Mouse (Mus musculus) heart, embryonic 16.5 days (tissue): ENCODE results near the gene Zfp704. TPM values are rescaled to one million over a fixed set of nuclear protein-coding genes. Genes with fewer than 3 reads are reported as not detected.

ENCODE experiments used
- ATAC-seq: fragments of 200-750 bp; cut with Nextera tagmentation; replicated peaks from 2 replicates; pipeline ENCODE4 v1.8.0; 2017; ENCODE audit warnings: moderate number of reproducible peaks; ENCODE audit not compliant: insufficient read depth, low FRiP score; ENCODE audit errors: extremely low read depth
- H3K27ac ChIP-seq: fragments of 300-500 bp; sonication (generic); 2 replicates; pipeline ENCODE4 v1.5.1; 2014; ENCODE audit warnings: mild to moderate bottlenecking, low read length, control low read depth, moderate library complexity
- H3K27me3 ChIP-seq: fragments of 300-500 bp; sonication (generic); 2 replicates; pipeline ENCODE4 v1.6.1; 2014; ENCODE audit warnings: low read length, mixed read lengths; ENCODE audit not compliant: control insufficient read depth, insufficient read depth
- H3K36me3 ChIP-seq: fragments of 300-500 bp; sonication (generic); 2 replicates; pipeline ENCODE4 v1.6.1; 2014; ENCODE audit not compliant: control insufficient read depth, insufficient read depth
- H3K4me1 ChIP-seq: fragments of 300-500 bp; sonication (generic); 2 replicates; pipeline ENCODE4 v1.6.1; 2014; ENCODE audit warnings: low read length, mixed read lengths; ENCODE audit not compliant: control insufficient read depth, insufficient read depth
- H3K4me2 ChIP-seq: fragments of 300-500 bp; sonication (generic); 2 replicates; pipeline ENCODE4 v1.6.1; 2014; ENCODE audit warnings: low read depth, mild to moderate bottlenecking, control low read depth, low read length
- H3K4me3 ChIP-seq: fragments of 300-500 bp; sonication (generic); 2 replicates; pipeline ENCODE4 v1.5.1; 2014; ENCODE audit warnings: mild to moderate bottlenecking, control low read depth, low read length
- H3K9ac ChIP-seq: fragments of 300-500 bp; sonication (generic); 2 replicates; pipeline ENCODE4 v1.6.1; 2014; ENCODE audit warnings: low read length, control low read depth
- H3K9me3 ChIP-seq: fragments of 300-500 bp; sonication (generic); replicated peaks from 2 replicates; pipeline ENCODE4 v1.6.1; 2016; ENCODE audit warnings: low read length; ENCODE audit not compliant: control insufficient read depth
- WGBS: fragments of 180-500 bp; shearing (Covaris S2); extraction: QIAGEN DNeasy Blood & Tissue Kit; methylation state at CpG from one replicate; pipeline ENCODE4 v1.1.7; 2014; 5-methylcytosine and 5-hydroxymethylcytosine counted together
- polyA plus RNA-seq: library from polyadenylated mRNA; unstranded; fragments of >200 nt; fragmentation: Nextera tagmentation; extraction: Ambion mirVana; gene quantifications from 2 replicates; pipeline ENCODE4 v1.2.1, GENCODE M21; 2015

Gene Zfp704
- polyA plus RNA-seq, 1 experiment from 2014 or later: 6.0 TPM

DNA sequence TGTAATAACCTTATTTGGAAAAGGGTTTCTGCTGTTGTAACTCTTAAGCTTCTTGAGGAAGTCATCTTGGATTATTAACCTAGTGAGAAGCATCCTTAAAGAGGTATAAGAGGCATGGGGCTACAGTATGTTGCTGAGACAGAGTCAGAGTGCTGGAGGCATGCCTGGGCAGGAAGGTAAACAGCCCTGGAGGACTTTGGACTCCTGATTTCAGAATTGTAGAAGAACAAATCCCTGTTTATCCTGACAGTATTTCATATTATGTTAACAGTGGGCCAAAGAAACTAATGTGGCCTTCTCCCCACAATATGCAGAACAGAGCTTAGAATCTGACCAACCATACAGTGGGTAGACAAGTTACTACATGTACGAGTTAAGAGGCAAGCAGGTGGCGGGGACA, 71.4 kb downstream of the Zfp704 start:
- H3K36me3 ChIP-seq: 0 out of 2 replicates have a peak, but pooled peaks cover 2% of the 10 kb centered on the region
- H3K4me1 ChIP-seq: no peaks in the 10 kb centered on the region
- no peak overlapping the region for H3K9ac ChIP-seq
- H3K4me2 ChIP-seq: no peak overlapping the region
- no peak for ATAC-seq
- H3K9me3 ChIP-seq: peaks cover 4% of the 10 kb centered on the region; the same call in 1 of the 2 replicates
- H3K4me3 ChIP-seq: no peak overlapping the region
- 95% methylated on average over 2 of the region's 2 CpGs for WGBS
- H3K27ac ChIP-seq: no peak overlapping the region
- H3K27me3 ChIP-seq: no peaks in the 10 kb centered on the region

- Histone ChIP-seq H3K36me3 (0 out of 2 replicates have a peak, but pooled peaks cover 2% of the 10 kb centered on the region), H3K4me1 (no peaks in the 10 kb centered on the region), H3K27ac (no peak overlapping the region), H3K9me3 (peaks cover 4% of the 10 kb centered on the region; the same call in 1 of the 2 replicates), H3K4me2 (no peak overlapping the region), H3K4me3 (no peak overlapping the region), H3K9ac (no peak overlapping the region), H3K27me3 (no peaks in the 10 kb centered on the region)
- 60% methylated on average over 7 of the region's 7 CpGs for WGBS
- ATAC-seq: no peak
Observed at GRCm38 (mm10) chr3:9537889-9538288, 72.0 kb downstream of the Zfp704 start.

- H3K4me3 ChIP-seq: no peak overlapping the region
- no peaks in the 10 kb centered on the region for H3K27me3 ChIP-seq
- no peaks in the 10 kb centered on the region for H3K4me1 ChIP-seq
- no peak overlapping the region for H3K27ac ChIP-seq
- H3K4me2 ChIP-seq: no peak overlapping the region
- WGBS: 67% methylated on average over 9 of the region's 9 CpGs
- H3K36me3 ChIP-seq: no peaks in the 10 kb centered on the region
- H3K9ac ChIP-seq: no peak overlapping the region
- no peaks in the 10 kb centered on the region for H3K9me3 ChIP-seq
- no peak for ATAC-seq
Observed at GRCm38 (mm10) chr3:9530097-9530780, 79.6 kb downstream of the Zfp704 start.

DNA sequence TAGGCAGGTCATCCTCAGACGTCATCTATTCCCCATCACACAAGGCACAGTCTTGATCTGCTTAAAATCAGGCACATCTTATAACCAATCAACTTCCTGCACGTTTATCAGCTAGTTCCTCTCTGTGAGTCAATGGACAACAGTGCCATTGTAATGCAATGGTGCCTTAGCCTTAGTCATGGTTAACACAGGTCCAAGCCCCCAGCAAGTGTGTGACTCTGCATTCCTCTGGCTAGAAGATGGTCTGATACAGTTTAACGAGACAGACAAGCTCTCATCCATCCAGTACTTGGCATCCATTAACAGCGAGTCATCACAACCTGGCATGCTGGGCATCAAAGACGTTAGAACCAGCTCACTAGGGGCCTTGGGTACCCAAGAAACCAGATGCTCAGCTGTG, 85.5 kb downstream of the Zfp704 start:
- Histone ChIP-seq H3K4me1 (peaks cover 42% of the 10 kb centered on the region), H3K9me3 (no peaks in the 10 kb centered on the region), H3K9ac (no peak overlapping the region), H3K4me2 (no peak overlapping the region), H3K4me3 (no peak overlapping the region), H3K27me3 (no peaks in the 10 kb centered on the region), H3K27ac (no peak overlapping the region), H3K36me3 (no peaks in the 10 kb centered on the region)
- no peak for ATAC-seq
- WGBS: 61% methylated on average over 5 of the region's 5 CpGs

GRCm38 (mm10) chr3:9523081-9523932, 86.6 kb downstream of the Zfp704 start:
- Histone ChIP-seq H3K9ac (0 out of 2 replicates have a peak overlapping the region, but pooled peaks have one; percentile 34), H3K9me3 (no peaks in the 10 kb centered on the region), H3K36me3 (no peaks in the 10 kb centered on the region), H3K27ac (peak overlapping the region; percentile 11), H3K4me1 (peaks cover 46% of the 10 kb centered on the region), H3K4me2 (peak overlapping the region; percentile 25; the same call in 1 of the 2 replicates), H3K4me3 (no peak overlapping the region), H3K27me3 (no peaks in the 10 kb centered on the region)
- ATAC-seq: peak; percentile 42; the same call in 1 of the 2 replicates
- WGBS: 57% methylated on average over 18 of the region's 18 CpGs

GRCm38 (mm10) chr3:9522009-9522408, 87.9 kb downstream of the Zfp704 start:
- no peaks in the 10 kb centered on the region for H3K36me3 ChIP-seq

GRCm38 (mm10) chr3:9520728-9521054, 89.2 kb downstream of the Zfp704 start:
- no peak for ATAC-seq
- H3K9me3 ChIP-seq: no peaks in the 10 kb centered on the region
- peak overlapping the region; percentile 42; the same call in 1 of the 2 replicates for H3K9ac ChIP-seq
- 37% methylated on average over 7 of the region's 7 CpGs for WGBS
- H3K4me2 ChIP-seq: peak overlapping the region; percentile 42
- H3K27ac ChIP-seq: peak overlapping the region; percentile 75
- H3K36me3 ChIP-seq: no peaks in the 10 kb centered on the region
- peaks cover 50% of the 10 kb centered on the region for H3K4me1 ChIP-seq
- no peaks in the 10 kb centered on the region for H3K27me3 ChIP-seq
- no peak overlapping the region for H3K4me3 ChIP-seq

More at GRCm38 (mm10) chr3:9522009-9522408, 87.9 kb downstream of the Zfp704 start:
- Histone ChIP-seq H3K4me3 (no peak overlapping the region), H3K9ac (no peak overlapping the region), H3K9me3 (no peaks in the 10 kb centered on the region), H3K27ac (no peak overlapping the region), H3K27me3 (no peaks in the 10 kb centered on the region), H3K4me1 (peaks cover 49% of the 10 kb centered on the region), H3K4me2 (no peak overlapping the region)
- WGBS: 59% methylated on average over 6 of the region's 6 CpGs
- ATAC-seq: no peak

DNA sequence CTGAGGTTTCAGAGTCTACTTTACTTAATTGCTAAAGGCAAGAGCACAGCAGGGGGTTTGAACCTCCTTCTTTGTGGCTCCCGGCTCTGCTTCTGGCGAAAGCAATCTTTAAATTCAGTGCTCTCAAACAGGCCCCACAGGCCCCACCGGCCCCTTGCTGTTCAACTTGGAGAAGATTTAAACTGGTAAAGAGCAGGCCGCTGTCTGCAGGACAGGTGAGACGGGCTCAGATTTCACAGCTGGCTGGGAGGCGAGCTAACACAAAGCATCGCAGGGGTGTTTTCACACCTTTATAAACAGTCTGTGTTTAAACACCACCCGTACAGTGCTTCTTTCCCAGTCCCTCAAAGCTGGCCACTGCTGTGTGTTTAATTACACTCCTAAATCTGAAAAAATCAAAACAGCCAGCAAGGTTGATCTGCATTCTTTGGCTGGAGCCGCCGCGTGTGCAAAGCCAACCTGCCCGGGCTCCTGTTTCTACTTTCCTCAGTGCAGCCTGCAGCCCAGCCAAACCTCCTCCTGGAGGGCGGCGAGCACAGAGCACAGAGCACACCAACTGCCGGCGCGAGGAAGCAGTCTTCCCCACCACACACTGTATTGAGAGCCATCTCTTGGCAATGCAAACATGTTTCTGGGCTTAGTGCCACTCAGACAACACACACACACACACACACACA, 89.7 kb downstream of the Zfp704 start:
- ATAC-seq: peak; percentile 88
- Histone ChIP-seq H3K4me2 (peak overlapping the region; percentile 42), H3K27me3 (no peaks in the 10 kb centered on the region), H3K4me1 (peaks cover 55% of the 10 kb centered on the region), H3K27ac (peak overlapping the region; percentile 75), H3K36me3 (no peaks in the 10 kb centered on the region), H3K9me3 (no peaks in the 10 kb centered on the region), H3K4me3 (no peak overlapping the region), H3K9ac (peak overlapping the region; percentile 42; the same call in 1 of the 2 replicates)
- 19% methylated on average over 17 of the region's 17 CpGs for WGBS
